ENCODE assay signal across 8 mouse cellular contexts in genomic region chr5:115165895-115166814, GRCm38 (mm10). TPM values are rescaled to one million over a fixed set of nuclear protein-coding genes. Genes with fewer than 3 reads are reported as not detected.
DNase-seq lines count a peak whose midpoint lies in the region; ATAC-seq and TF ChIP-seq lines count a peak whose summit lies in the region.

No protein-coding gene starts in this region.

- no peak; the same call in 1 of the 2 replicates for TF ChIP-seq CTCF in lung, embryonic 14.5 days (IDR thresholded peaks at IDR 0.05; ENCODE audit: low read depth)

- no peak overlapping the region for H3K9ac ChIP-seq in lung, embryonic 14.5 days
- no peak overlapping the region for H3K9ac ChIP-seq in hindbrain, embryonic 16.5 days (ENCODE audit: low read depth, low read length)
- no peak overlapping the region for H3K9ac ChIP-seq in liver, embryonic 12.5 days

- no peaks in the 10 kb centered on the region for H3K36me3 ChIP-seq in lung, embryonic 14.5 days (ENCODE audit: insufficient read depth)
- H3K36me3 ChIP-seq in hindbrain, embryonic 16.5 days (ENCODE audit: control insufficient read depth, insufficient read depth, low read length) = no peaks in the 10 kb centered on the region
- H3K36me3 ChIP-seq in liver, embryonic 12.5 days = no peaks in the 10 kb centered on the region

- ATAC-seq in lung, embryonic 14.5 days (ENCODE audit: insufficient read depth) = peak; percentile 54
- ATAC-seq in hindbrain, embryonic 16.5 days = peak; percentile 13; the same call in 1 of the 2 replicates
- no peak for ATAC-seq in liver, embryonic 12.5 days

- H3K4me1 ChIP-seq in lung, embryonic 14.5 days (ENCODE audit: insufficient read depth) = peaks cover 18% of the 10 kb centered on the region
- H3K4me1 ChIP-seq in hindbrain, embryonic 16.5 days (ENCODE audit: control insufficient read depth, insufficient read depth, low read depth, low read length) = no peaks in the 10 kb centered on the region
- H3K4me1 ChIP-seq in liver, embryonic 12.5 days = peaks cover 42% of the 10 kb centered on the region

- peak overlapping the region; percentile 74 for H3K27ac ChIP-seq in lung, embryonic 14.5 days (ENCODE audit: low read depth)
- no peak overlapping the region; the same call in 1 of the 2 replicates for H3K27ac ChIP-seq in hindbrain, embryonic 16.5 days (ENCODE audit: low read depth, low read length)
- H3K27ac ChIP-seq in liver, embryonic 12.5 days = peak overlapping the region; percentile 20; the same call in 1 of the 2 replicates

- DNase-seq in lung, embryonic 14.5 days = peak; percentile 66
- DNase-seq in lung, postnatal 25 days (ENCODE audit: low spot score) = no peak
- DNase-seq in WW6 (ENCODE audit: low read depth, low spot score) = peak; percentile 82
- no peak for DNase-seq in layer of hippocampus, adult 9-11 months
- no peak for DNase-seq in gastrocnemius, postnatal 10 days
- DNase-seq in frontal cortex, postnatal 10 days (ENCODE audit: low spot score in 2 of 2) = no peak

- no peak overlapping the region for H3K4me2 ChIP-seq in lung, embryonic 14.5 days
- no peak overlapping the region for H3K4me2 ChIP-seq in hindbrain, embryonic 16.5 days (ENCODE audit: low read length)
- no peak overlapping the region for H3K4me2 ChIP-seq in liver, embryonic 12.5 days

- H3K27me3 ChIP-seq in lung, embryonic 14.5 days (ENCODE audit: insufficient read depth, low read length) = no peaks in the 10 kb centered on the region
- no peaks in the 10 kb centered on the region for H3K27me3 ChIP-seq in hindbrain, embryonic 16.5 days (replicated peaks; ENCODE audit: control insufficient read depth, insufficient read depth, low read length)
- no peaks in the 10 kb centered on the region for H3K27me3 ChIP-seq in liver, embryonic 12.5 days (replicated peaks)

- H3K9me3 ChIP-seq in lung, embryonic 14.5 days (ENCODE audit: low read depth, low read length) = no peaks in the 10 kb centered on the region
- no peaks in the 10 kb centered on the region for H3K9me3 ChIP-seq in hindbrain, embryonic 16.5 days (ENCODE audit: control insufficient read depth, low read length)
- no peaks in the 10 kb centered on the region for H3K9me3 ChIP-seq in liver, embryonic 12.5 days (replicated peaks)

- WGBS in lung, embryonic 14.5 days = 34% methylated on average over 11 of the region's 11 CpGs
- 46% methylated on average over 11 of the region's 11 CpGs for WGBS in hindbrain, embryonic 16.5 days
- WGBS in liver, embryonic 12.5 days (ENCODE audit: insufficient replicate concordance) = 58% methylated on average over 11 of the region's 11 CpGs

- no peak overlapping the region for H3K4me3 ChIP-seq in lung, embryonic 14.5 days (ENCODE audit: low read depth, low read length)
- no peak overlapping the region for H3K4me3 ChIP-seq in hindbrain, embryonic 16.5 days (ENCODE audit: low read length)
- H3K4me3 ChIP-seq in liver, embryonic 12.5 days = no peak overlapping the region

RNA-seq across cellular contexts. Expression of gene Mlec, which starts 8.2 kb away (rescaled TPM):
- 72.4 and 81.1 TPM in 2 replicates for polyA plus RNA-seq in lung, embryonic 14.5 days (2014; fragmentation: Nextera tagmentation; extraction: Ambion mirVana)
- 23.8 and 31.5 TPM in 2 replicates for polyA plus RNA-seq in hindbrain, embryonic 16.5 days (2015; fragmentation: Nextera tagmentation; extraction: Ambion mirVana)
- 46.8 and 49.2 TPM in 2 replicates for polyA plus RNA-seq in liver, embryonic 12.5 days (2016; fragmentation: Nextera tagmentation; extraction: Ambion mirVana)
- 100 to 1,000 TPM; 231 to 235 TPM for total RNA-seq in gastrocnemius, postnatal 10 days (2021)

RNA-seq across cellular contexts. Expression of gene Cabp1, which starts 28.0 kb away (rescaled TPM):
- polyA plus RNA-seq in lung, embryonic 14.5 days (2014; fragmentation: Nextera tagmentation; extraction: Ambion mirVana) = 2.4 and 2.6 TPM in 2 replicates
- polyA plus RNA-seq in hindbrain, embryonic 16.5 days (2015; fragmentation: Nextera tagmentation; extraction: Ambion mirVana) = 6.5 and 11.6 TPM in 2 replicates
- polyA plus RNA-seq in liver, embryonic 12.5 days (2016; fragmentation: Nextera tagmentation; extraction: Ambion mirVana) = 0.20 and 0.36 TPM in 2 replicates
- 1 to 10 TPM; 2.1 to 4.5 TPM for total RNA-seq in gastrocnemius, postnatal 10 days (2021)

RNA-seq across cellular contexts. Expression of gene Unc119b, which starts 31.4 kb away (rescaled TPM):
- 41.9 and 45.4 TPM in 2 replicates for polyA plus RNA-seq in lung, embryonic 14.5 days (2014; fragmentation: Nextera tagmentation; extraction: Ambion mirVana)
- 31.5 and 36.8 TPM in 2 replicates for polyA plus RNA-seq in hindbrain, embryonic 16.5 days (2015; fragmentation: Nextera tagmentation; extraction: Ambion mirVana)
- 16.1 and 17.6 TPM in 2 replicates for polyA plus RNA-seq in liver, embryonic 12.5 days (2016; fragmentation: Nextera tagmentation; extraction: Ambion mirVana)
- 10 to 100 TPM; 13.4 to 18.5 TPM for total RNA-seq in gastrocnemius, postnatal 10 days (2021)

RNA-seq across cellular contexts. Expression of gene Acads, which starts 47.0 kb away (rescaled TPM):
- 43.8 and 46.9 TPM in 2 replicates for polyA plus RNA-seq in lung, embryonic 14.5 days (2014; fragmentation: Nextera tagmentation; extraction: Ambion mirVana)
- 20.7 and 22.0 TPM in 2 replicates for polyA plus RNA-seq in hindbrain, embryonic 16.5 days (2015; fragmentation: Nextera tagmentation; extraction: Ambion mirVana)
- polyA plus RNA-seq in liver, embryonic 12.5 days (2016; fragmentation: Nextera tagmentation; extraction: Ambion mirVana) = 43.9 and 51.1 TPM in 2 replicates
- 10 to 100 TPM; 53.8 to 67.7 TPM for total RNA-seq in gastrocnemius, postnatal 10 days (2021)

Comparison
In these comparisons a context has a peak if more than half of its experiments do, and no peak if none do; other contexts are left out.
1. DNase-seq: peak in lung, embryonic 14.5 days (single experiment) and WW6 (single experiment); none in lung, postnatal 25 days (single experiment), layer of hippocampus, adult 9-11 months (single experiment), gastrocnemius, postnatal 10 days (single experiment) and frontal cortex, postnatal 10 days (0 of 2).